Mouse (Mus musculus) kidney, adult 9 months (tissue): ENCODE data around the gene Foxb1.

Experiments
- DNase-seq: peaks from one replicate; pipeline ENCODE4 v3.0.0; 2022

Foxb1 gene

GRCm38 (mm10) chr9:69756456-69756855 lies 4.3 kb downstream of the Foxb1 start:
- DNase-seq, result no peak

GRCm38 (mm10) chr9:69756041-69756440 lies 4.7 kb downstream of the Foxb1 start:
- DNase-seq, result no peak

GRCm38 (mm10) chr9:69755157-69755556 lies 5.6 kb downstream of the Foxb1 start:
- DNase-seq, result no peak

- DNase-seq, result no peak
Observed at GRCm38 (mm10) chr9:69754712-69755111, 6.0 kb downstream of the Foxb1 start.

GRCm38 (mm10) chr9:69754291-69754690 lies 6.4 kb downstream of the Foxb1 start:
- DNase-seq, result no peak

GRCm38 (mm10) chr9:69747971-69748370 lies 12.8 kb downstream of the Foxb1 start:
- no peak for DNase-seq

GRCm38 (mm10) chr9:69728736-69729135 lies 32.0 kb downstream of the Foxb1 start:
- DNase-seq, result no peak

- no peak for DNase-seq
Observed at GRCm38 (mm10) chr9:69718431-69718830, 42.3 kb downstream of the Foxb1 start.

- no peak for DNase-seq
Observed at GRCm38 (mm10) chr9:69716364-69716763, 44.4 kb downstream of the Foxb1 start.

- peak; percentile 38 for DNase-seq
Observed at GRCm38 (mm10) chr9:69715445-69715844, 45.3 kb downstream of the Foxb1 start.

GRCm38 (mm10) chr9:69714346-69714745 lies 46.4 kb downstream of the Foxb1 start:
- DNase-seq, result no peak

GRCm38 (mm10) chr9:69713577-69714327 lies 47.0 kb downstream of the Foxb1 start:
- DNase-seq, result no peak

- peak; percentile 4 for DNase-seq
Observed at GRCm38 (mm10) chr9:69712714-69713525, 47.8 kb downstream of the Foxb1 start.
